ENCODE assay signal across 8 mouse cellular contexts in the genomic region with DNA sequence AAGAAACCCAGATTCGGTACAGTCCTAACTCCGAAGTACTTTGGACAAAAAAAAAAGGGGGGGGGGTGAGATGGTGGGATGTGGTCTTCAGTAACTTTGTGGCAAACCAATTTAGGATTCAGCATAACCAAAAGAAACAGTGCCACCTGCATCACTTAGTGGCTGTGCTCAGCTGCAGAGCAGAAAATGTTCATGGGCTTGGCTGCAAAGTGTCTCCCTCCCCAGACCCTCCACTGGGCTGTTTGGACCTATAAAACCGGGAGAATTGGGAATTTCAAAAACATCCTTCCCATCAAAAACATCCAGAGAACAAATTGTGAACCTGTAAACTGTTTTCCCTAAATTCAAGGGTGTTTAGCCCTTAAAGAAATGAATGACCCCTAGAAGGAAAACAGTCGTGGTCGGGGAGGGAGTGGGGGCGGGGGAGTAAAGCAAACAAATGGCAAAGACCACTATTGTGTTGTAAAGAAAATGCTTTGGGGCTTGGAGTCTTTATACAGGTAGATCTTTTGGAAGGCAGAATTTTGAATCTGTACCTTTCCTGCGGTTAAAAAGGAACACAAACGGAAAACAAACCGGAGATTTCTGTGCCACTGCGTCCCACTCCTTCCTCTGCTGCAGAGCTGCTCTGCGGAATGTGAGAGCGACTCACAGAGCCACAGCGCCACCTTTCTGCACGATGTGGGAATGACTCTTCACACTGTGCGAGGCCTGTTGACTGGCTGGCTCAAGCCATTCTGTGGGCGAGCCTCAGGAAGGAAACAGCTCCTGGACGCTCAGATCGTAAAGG.
DNase-seq lines count a peak whose midpoint lies in the region; ATAC-seq and TF ChIP-seq lines count a peak whose summit lies in the region.

No protein-coding gene starts in this region.

- peaks cover 2% of the 10 kb centered on the region; the same call in 1 of the 2 replicates for H3K36me3 ChIP-seq in ES-E14 (ENCODE audit: control insufficient read depth, insufficient read depth, low read length, poor library complexity, severe bottlenecking)
- no peaks in the 10 kb centered on the region for H3K36me3 ChIP-seq in forebrain, embryonic 16.5 days (ENCODE audit: control insufficient read depth, insufficient read depth)
- H3K36me3 ChIP-seq in lung, embryonic 14.5 days (ENCODE audit: insufficient read depth), result no peaks in the 10 kb centered on the region
- no peaks in the 10 kb centered on the region for H3K36me3 ChIP-seq in thymus, adult 2 months (ENCODE audit: control insufficient read depth, insufficient read depth, low read length)

- 2% methylated on average over 18 of the region's 18 CpGs for WGBS in forebrain, embryonic 16.5 days
- WGBS in lung, embryonic 14.5 days, result 7% methylated on average over 18 of the region's 18 CpGs
- 2% methylated on average over 18 of the region's 18 CpGs for WGBS in olfactory bulb, adult 2 months
- WGBS in thymus, adult 2 months, result 12% methylated on average over 18 of the region's 18 CpGs

- peak; percentile 99 for ATAC-seq in forebrain, embryonic 16.5 days
- peak; percentile 95 for ATAC-seq in lung, embryonic 14.5 days (ENCODE audit: insufficient read depth)

- TF ChIP-seq CTCF in layer of hippocampus, adult 2 months (conservative IDR thresholded peaks at IDR 0.05), result peak; percentile 99
- TF ChIP-seq CTCF in lung, embryonic 14.5 days (IDR thresholded peaks at IDR 0.05; ENCODE audit: low read depth), result peak; percentile 99
- peak; percentile 93 for TF ChIP-seq CTCF in olfactory bulb, adult 2 months (IDR thresholded peaks at IDR 0.05; ENCODE audit: insufficient read depth, low read depth, low read length)
- peak; percentile 85 for TF ChIP-seq CTCF in thymus, adult 2 months (IDR thresholded peaks at IDR 0.05; ENCODE audit: borderline replicate concordance, control insufficient read depth, extremely low read depth, insufficient read depth, low read length, poor library complexity)

- no peak for TF ChIP-seq POLR2A in olfactory bulb, adult 2 months (IDR thresholded peaks at IDR 0.05; ENCODE audit: insufficient read depth, low read depth, low read length)
- TF ChIP-seq POLR2A in thymus, adult 2 months (IDR thresholded peaks at IDR 0.05; ENCODE audit: control insufficient read depth, extremely low read depth, insufficient read depth, low read length, poor library complexity), result no peak

- no peaks in the 10 kb centered on the region for H3K9me3 ChIP-seq in ES-E14 (ENCODE audit: control insufficient read depth, insufficient read depth, low read depth, low read length)
- H3K9me3 ChIP-seq in forebrain, embryonic 16.5 days (ENCODE audit: control insufficient read depth, low read length), result no peaks in the 10 kb centered on the region
- no peaks in the 10 kb centered on the region for H3K9me3 ChIP-seq in lung, embryonic 14.5 days (ENCODE audit: low read depth, low read length)

- H3K27me3 ChIP-seq in forebrain, embryonic 16.5 days (replicated peaks; ENCODE audit: control insufficient read depth, insufficient read depth, low read length), result no peaks in the 10 kb centered on the region
- no peaks in the 10 kb centered on the region for H3K27me3 ChIP-seq in lung, embryonic 14.5 days (ENCODE audit: insufficient read depth, low read length)
- no peaks in the 10 kb centered on the region for H3K27me3 ChIP-seq in thymus, adult 2 months (ENCODE audit: control insufficient read depth, insufficient read depth, low read length)

- H3K4me1 ChIP-seq in ES-E14 (ENCODE audit: control insufficient read depth in 2 of 2, insufficient read depth in 2 of 2, low read length in 2 of 2, poor library complexity in 1 of 2), result peaks cover 0 to 7% of the 10 kb centered on the region in 2 experiments; a peak in 1 of 4 replicates
- H3K4me1 ChIP-seq in forebrain, embryonic 16.5 days (replicated peaks; ENCODE audit: control insufficient read depth, insufficient read depth, low read length), result peaks cover 3% of the 10 kb centered on the region; the same call in 1 of the 2 replicates
- H3K4me1 ChIP-seq in lung, embryonic 14.5 days (ENCODE audit: insufficient read depth), result peaks cover 14% of the 10 kb centered on the region
- peaks cover 9% of the 10 kb centered on the region; the same call in 1 of the 2 replicates for H3K4me1 ChIP-seq in olfactory bulb, adult 2 months (ENCODE audit: control insufficient read depth, insufficient read depth, low read length)
- H3K4me1 ChIP-seq in thymus, adult 2 months (replicated peaks; ENCODE audit: control insufficient read depth, insufficient read depth, low read length), result no peaks in the 10 kb centered on the region

- H3K9ac ChIP-seq in ES-E14 (ENCODE audit: insufficient read depth, low read depth, low read length, poor library complexity, severe bottlenecking), result no peak overlapping the region
- H3K9ac ChIP-seq in forebrain, embryonic 16.5 days (replicated peaks; ENCODE audit: low read depth, low read length), result peak overlapping the region; percentile 52
- H3K9ac ChIP-seq in lung, embryonic 14.5 days, result no peak overlapping the region

- in situ Hi-C loops in ES-E14 (cut with MboI; ENCODE audit: low sequenced_read_pairs in 2 of 2, unreplicated experiment in 2 of 2), result loop anchor here in 1 of 2 experiments (5.0 to 25.0 kb wide), 2 partner anchors 277 to 453 kb away; partner anchors contain the start of gene Asb4

- peak overlapping the region; percentile 65 for H3K4me2 ChIP-seq in forebrain, embryonic 16.5 days (ENCODE audit: low read length)
- peak overlapping the region; percentile 60 for H3K4me2 ChIP-seq in lung, embryonic 14.5 days

- peak; percentile 83 for DNase-seq in ES-E14 (ENCODE audit: low read depth, low spot score)
- peak; percentile 90 to 93 for DNase-seq in cerebellum, adult 18-20 months
- DNase-seq in heart, postnatal 36 days, result peak; percentile 88
- peak; percentile 86 to 88 for DNase-seq in layer of hippocampus, adult 2 months (ENCODE audit: low spot score in 2 of 2)
- peak; percentile 96 for DNase-seq in lung, embryonic 14.5 days
- DNase-seq in thymus, adult 2 months, result peak; percentile 68

- intact Hi-C loops in heart, postnatal 36 days (cut with DNase I), result loop anchor here (1.0 to 5.0 kb wide), 7 partner anchors 14 to 698 kb away; partner anchors contain the start of genes Casd1, Peg10, Ppp1r9a and Sgce

- H3K4me3 ChIP-seq in ES-E14 (ENCODE audit: insufficient read depth in 1 of 2, low read depth in 1 of 2, low read length in 2 of 2, poor library complexity in 1 of 2, severe bottlenecking in 1 of 2), result peak overlapping the region; percentile 31 to 68; a peak in 3 of 4 replicates
- H3K4me3 ChIP-seq in forebrain, embryonic 16.5 days (replicated peaks; ENCODE audit: low read length), result peak overlapping the region; percentile 44
- H3K4me3 ChIP-seq in layer of hippocampus, adult 2 months, result peak overlapping the region; percentile 60
- peak overlapping the region; percentile 27 for H3K4me3 ChIP-seq in lung, embryonic 14.5 days (ENCODE audit: low read depth, low read length)
- no peak overlapping the region for H3K4me3 ChIP-seq in olfactory bulb, adult 2 months (ENCODE audit: insufficient read depth, low read depth, low read length)
- H3K4me3 ChIP-seq in thymus, adult 2 months (ENCODE audit: control insufficient read depth, insufficient read depth, low read length), result no peak overlapping the region

- no peak overlapping the region; the same call in 1 of the 2 replicates for H3K27ac ChIP-seq in ES-E14 (ENCODE audit: insufficient read depth, low read depth, low read length, poor library complexity, severe bottlenecking)
- H3K27ac ChIP-seq in forebrain, embryonic 16.5 days (ENCODE audit: low read length), result no peak overlapping the region
- H3K27ac ChIP-seq in layer of hippocampus, adult 2 months, result peak overlapping the region; percentile 87
- no peak overlapping the region for H3K27ac ChIP-seq in lung, embryonic 14.5 days (ENCODE audit: low read depth)
- no peak overlapping the region for H3K27ac ChIP-seq in olfactory bulb, adult 2 months (ENCODE audit: insufficient read depth, low read depth, low read length)
- no peak overlapping the region for H3K27ac ChIP-seq in thymus, adult 2 months (ENCODE audit: control insufficient read depth, insufficient read depth, low read length)

TF ChIP-seq in ES-E14, 5 proteins besides CTCF, POLR2A, EP300 and RAD21:
- TF ChIP-seq MAFK (IDR thresholded peaks at IDR 0.05; ENCODE audit: insufficient read depth, low read depth, low read length), result no peak
- peak; percentile 66; the same call in 1 of the 2 replicates for TF ChIP-seq HCFC1 (IDR thresholded peaks at IDR 0.05; ENCODE audit: borderline replicate concordance, insufficient read depth, low read length)
- TF ChIP-seq ZC3H11A (IDR thresholded peaks at IDR 0.05; ENCODE audit: borderline replicate concordance, low read depth, low read length), result peak; percentile 99
- TF ChIP-seq ZNF384 (IDR thresholded peaks at IDR 0.05; ENCODE audit: low read depth, low read length), result no peak
- no peak for TF ChIP-seq CHD2 (IDR thresholded peaks at IDR 0.05; ENCODE audit: low read depth, low read length)
TF ChIP-seq in ES-E14: peak in this region for 2.

Comparison
In these comparisons a context has a peak if more than half of its experiments do, and no peak if none do; other contexts are left out.
1. H3K4me3 ChIP-seq: peak in ES-E14 (2 of 2), forebrain, embryonic 16.5 days (single experiment), layer of hippocampus, adult 2 months (single experiment) and lung, embryonic 14.5 days (single experiment); none in olfactory bulb, adult 2 months (single experiment) and thymus, adult 2 months (single experiment).
2. Peak in every context shown above with its lines, with median percentiles within 50 percentile points of each other: DNase-seq and CTCF ChIP-seq.